ENCODE assay signal across 9 mouse cellular contexts in the genomic region with DNA sequence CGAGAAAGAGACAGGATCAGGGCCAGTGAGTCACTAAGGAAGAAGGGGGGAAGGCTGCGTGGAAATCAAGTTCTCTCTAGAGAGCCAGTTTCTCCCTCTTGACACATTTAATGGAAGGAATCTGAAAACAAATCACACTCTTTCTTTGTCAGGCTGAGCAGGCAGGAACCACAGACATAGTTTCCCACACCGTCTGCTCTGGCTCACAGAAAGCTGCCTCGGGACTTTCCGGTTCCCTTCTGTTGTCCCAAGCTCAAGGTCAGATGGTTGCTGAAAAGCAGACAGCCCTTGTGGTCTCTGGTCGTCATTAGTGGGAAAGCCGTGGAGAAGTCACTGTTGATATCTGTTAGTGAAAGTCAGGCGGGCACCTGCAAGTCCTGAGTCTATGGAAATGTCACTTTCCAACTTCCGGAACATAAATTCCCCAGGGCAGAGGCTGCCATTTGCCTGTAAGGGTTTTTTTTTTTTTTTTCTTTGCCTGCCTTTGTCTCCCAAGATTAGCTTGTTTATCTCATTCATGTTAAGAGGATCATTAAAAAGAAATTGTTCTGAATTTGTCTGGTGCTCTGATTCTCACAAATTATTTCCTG. TPM values are rescaled to one million over a fixed set of nuclear protein-coding genes. Genes with fewer than 3 reads are reported as not detected.
DNase-seq lines count a peak whose midpoint lies in the region; ATAC-seq and TF ChIP-seq lines count a peak whose summit lies in the region.
"Had no signal": no experiment of that assay in that cellular context is flagged by ENCODE, and none has a peak within 500 bp of the region (broad histone marks: within the 10 kb centered on the region; RNA-seq: fewer than 3 reads in every experiment).

No protein-coding gene starts in this region.

- H3K27me3 ChIP-seq in embryonic facial prominence, embryonic 12.5 days = no peaks in the 10 kb centered on the region
- no peaks in the 10 kb centered on the region for H3K27me3 ChIP-seq in stomach, postnatal 0 days (ENCODE audit: control insufficient read depth, insufficient read depth, low read length)
- no peaks in the 10 kb centered on the region for H3K27me3 ChIP-seq in hindbrain, embryonic 11.5 days (ENCODE audit: control insufficient read depth, insufficient read depth, low read length)

- peaks cover 6% of the 10 kb centered on the region for H3K9me3 ChIP-seq in embryonic facial prominence, embryonic 12.5 days
- H3K9me3 ChIP-seq in stomach, postnatal 0 days (ENCODE audit: control insufficient read depth, low read length) = no peaks in the 10 kb centered on the region
- H3K9me3 ChIP-seq in hindbrain, embryonic 11.5 days (ENCODE audit: control insufficient read depth, low read length) = no peaks in the 10 kb centered on the region

- H3K4me1 ChIP-seq in embryonic facial prominence, embryonic 12.5 days = 0 out of 2 replicates have a peak, but pooled peaks cover 5% of the 10 kb centered on the region
- H3K4me1 ChIP-seq in stomach, postnatal 0 days (replicated peaks; ENCODE audit: control insufficient read depth, insufficient read depth) = peaks cover 8% of the 10 kb centered on the region
- no peaks in the 10 kb centered on the region; the same call in 1 of the 2 replicates for H3K4me1 ChIP-seq in hindbrain, embryonic 11.5 days (replicated peaks; ENCODE audit: control insufficient read depth, insufficient read depth, low read length)

- TF ChIP-seq CTCF in stomach, postnatal 0 days (IDR thresholded peaks at IDR 0.05; ENCODE audit: low read depth) = no peak

- WGBS in embryonic facial prominence, embryonic 12.5 days = 45% methylated on average over 9 of the region's 9 CpGs
- WGBS in stomach, postnatal 0 days = 34% methylated on average over 9 of the region's 9 CpGs
- WGBS in hindbrain, embryonic 11.5 days = 69% methylated on average over 9 of the region's 9 CpGs

- no peaks in the 10 kb centered on the region for H3K36me3 ChIP-seq in embryonic facial prominence, embryonic 12.5 days
- no peaks in the 10 kb centered on the region for H3K36me3 ChIP-seq in stomach, postnatal 0 days (ENCODE audit: control insufficient read depth, insufficient read depth, low read length)
- no peaks in the 10 kb centered on the region for H3K36me3 ChIP-seq in hindbrain, embryonic 11.5 days (ENCODE audit: control insufficient read depth, insufficient read depth, low read length)

- H3K4me2 ChIP-seq in embryonic facial prominence, embryonic 12.5 days (replicated peaks) = no peak overlapping the region
- no peak overlapping the region for H3K4me2 ChIP-seq in stomach, postnatal 0 days (replicated peaks; ENCODE audit: low read depth)
- H3K4me2 ChIP-seq in hindbrain, embryonic 11.5 days (replicated peaks; ENCODE audit: low read depth, low read length) = no peak overlapping the region

- no peak overlapping the region for H3K9ac ChIP-seq in embryonic facial prominence, embryonic 12.5 days
- H3K9ac ChIP-seq in stomach, postnatal 0 days (ENCODE audit: low read length) = no peak overlapping the region
- no peak overlapping the region for H3K9ac ChIP-seq in hindbrain, embryonic 11.5 days (ENCODE audit: low read depth, low read length)

- no peak for ATAC-seq in embryonic facial prominence, embryonic 12.5 days (ENCODE audit: insufficient number of reproducible peaks, insufficient read depth, low FRiP score, low TSS enrichment)
- no peak for ATAC-seq in stomach, postnatal 0 days (ENCODE audit: low FRiP score, low TSS enrichment)
- no peak for ATAC-seq in hindbrain, embryonic 11.5 days (ENCODE audit: low FRiP score)

- H3K4me3 ChIP-seq in embryonic facial prominence, embryonic 12.5 days = no peak overlapping the region
- H3K4me3 ChIP-seq in stomach, postnatal 0 days (ENCODE audit: low read depth, low read length) = no peak overlapping the region
- no peak overlapping the region for H3K4me3 ChIP-seq in hindbrain, embryonic 11.5 days (ENCODE audit: low read depth, low read length)
- H3K4me3 ChIP-seq: myocyte had no signal

- peak; percentile 50 for DNase-seq in ovary, adult 18-20 months (ENCODE audit: low spot score)
- no peak for DNase-seq in ovary, postnatal 14 days (ENCODE audit: low spot score)
- DNase-seq in heart, postnatal 4 days = peak; percentile 49
- DNase-seq in stomach, postnatal 0 days (ENCODE audit: low spot score) = no peak
- no peak for DNase-seq in hindbrain, embryonic 11.5 days (ENCODE audit: low spot score)
- no peak for DNase-seq in cerebellum, postnatal 10 days
- no peak for DNase-seq in embryo, embryonic 9.5 days (ENCODE audit: extremely low spot score)

- H3K27ac ChIP-seq in embryonic facial prominence, embryonic 12.5 days = 0 out of 2 replicates have a peak overlapping the region, but pooled peaks have one; percentile 36
- H3K27ac ChIP-seq in stomach, postnatal 0 days (replicated peaks) = peak overlapping the region; percentile 63; the same call in 1 of the 2 replicates
- H3K27ac ChIP-seq in hindbrain, embryonic 11.5 days (ENCODE audit: low read depth, low read length) = no peak overlapping the region

- no peak for TF ChIP-seq EP300 in stomach, postnatal 0 days (optimal IDR thresholded peaks at IDR 0.05)

RNA-seq across cellular contexts. Expression of a gene that starts 10.9 kb away (rescaled TPM):
- polyA plus RNA-seq in embryonic facial prominence, embryonic 12.5 days (2016; fragmentation: Nextera tagmentation; extraction: Ambion mirVana) = 1.2 and 1.3 TPM in 2 replicates
- 1 to 10 TPM; 7.8 to 8.7 TPM for total RNA-seq in heart, postnatal 4 days (2021)
- polyA plus RNA-seq in stomach, postnatal 0 days (2015; fragmentation: Nextera tagmentation; extraction: Ambion mirVana) = 0.44 and 0.46 TPM in 2 replicates
- 1.4 and 2.1 TPM in 2 replicates for polyA plus RNA-seq in hindbrain, embryonic 11.5 days (2014; fragmentation: Nextera tagmentation; extraction: Ambion mirVana)

Comparison
In these comparisons a context has a peak if more than half of its experiments do, and no peak if none do; other contexts are left out.
1. DNase-seq: peak in ovary, adult 18-20 months (single experiment) and heart, postnatal 4 days (single experiment); none in ovary, postnatal 14 days (single experiment), stomach, postnatal 0 days (single experiment), hindbrain, embryonic 11.5 days (single experiment), cerebellum, postnatal 10 days (0 of 2) and embryo, embryonic 9.5 days (single experiment).